Mouse (Mus musculus) urinary bladder, adult 2 months (tissue): Measurements from ENCODE around the gene 4933427I04Rik. TPM values are rescaled to one million over a fixed set of nuclear protein-coding genes. Genes with fewer than 3 reads are reported as not detected.

Source experiments
- polyA plus RNA-seq: library from polyadenylated mRNA; depleted of rRNA; stranded (reverse); fragments of >200 nt; gene quantifications from 2 replicates; pipeline ENCODE4 v1.2.3, GENCODE M21; 2012; rRNA removed

4933427I04Rik gene
- polyA plus RNA-seq, 1 experiment, result 0.14 TPM

Other genes with a start within 250 kb of the 4933427I04Rik start
- 94.0 and 119 TPM in 2 replicates for gene Macf1, start 175.3 kb upstream of the 4933427I04Rik start, polyA plus RNA-seq
- 312 and 316 TPM in 2 replicates for gene Ndufs5, start 141.5 kb upstream of the 4933427I04Rik start, polyA plus RNA-seq
- 49.3 and 59.1 TPM in 2 replicates for gene Akirin1, start 109.3 kb upstream of the 4933427I04Rik start, polyA plus RNA-seq
- 29.8 and 38.1 TPM in 2 replicates for gene Rhbdl2, start 71.8 kb upstream of the 4933427I04Rik start, polyA plus RNA-seq
- 18.3 and 21.1 TPM in 2 replicates for gene Mycbp, start 45.2 kb downstream of the 4933427I04Rik start, polyA plus RNA-seq
- 76.6 and 77.2 TPM in 2 replicates for gene Rragc, start 57.8 kb downstream of the 4933427I04Rik start, polyA plus RNA-seq
- not detected in 2 replicates for gene 4930535I16Rik, start 58.3 kb downstream of the 4933427I04Rik start, polyA plus RNA-seq